Mouse (Mus musculus) embryonic facial prominence, embryonic 14.5 days (tissue): ENCODE results near the gene Leng8. TPM values are rescaled to one million over a fixed set of nuclear protein-coding genes. Genes with fewer than 3 reads are reported as not detected.
A peak's percentile ranks its signal among the peaks of the same experiment; 100 is the strongest.

Source experiments
- ATAC-seq: fragments of 200-750 bp; cut with Nextera tagmentation; 2 replicates; pipeline ENCODE4 v1.8.0; 2017; ENCODE audit warnings: low read depth, moderate number of reproducible peaks, moderate TSS enrichment
- DNase-seq: peaks from one replicate; pipeline ENCODE4 v3.0.0-alpha.2; 2015; ENCODE audit warnings: low spot score
- H3K27ac ChIP-seq: fragments of 300-500 bp; sonication (generic); replicated peaks from 2 replicates; pipeline ENCODE4 v1.5.1; 2014; ENCODE audit warnings: low read depth, mild to moderate bottlenecking, low read length, moderate library complexity
- H3K27me3 ChIP-seq: fragments of 300-500 bp; sonication (generic); replicated peaks from 2 replicates; pipeline ENCODE4 v1.6.1; 2014; ENCODE audit warnings: low read length; ENCODE audit not compliant: control insufficient read depth, insufficient read depth
- H3K36me3 ChIP-seq: fragments of 300-500 bp; sonication (generic); 2 replicates; pipeline ENCODE4 v1.6.1; 2014; ENCODE audit warnings: low read length, mixed read lengths; ENCODE audit not compliant: control insufficient read depth, insufficient read depth
- H3K4me1 ChIP-seq: fragments of 300-500 bp; sonication (generic); 2 replicates; pipeline ENCODE4 v1.6.1; 2014; ENCODE audit warnings: antibody characterized with exemption, low read length; ENCODE audit not compliant: control insufficient read depth, insufficient read depth
- H3K4me2 ChIP-seq: fragments of 300-500 bp; sonication (generic); 2 replicates; pipeline ENCODE4 v1.6.1; 2014; ENCODE audit warnings: low read depth, mild to moderate bottlenecking, low read length, moderate library complexity, mixed read lengths
- H3K4me3 ChIP-seq: fragments of 300-500 bp; sonication (generic); 2 replicates; pipeline ENCODE4 v1.5.1; 2014; ENCODE audit warnings: low read depth, mild to moderate bottlenecking, low read length
- H3K9ac ChIP-seq: fragments of 300-500 bp; sonication (generic); 2 replicates; pipeline ENCODE4 v1.6.1; 2014; ENCODE audit warnings: low read depth, mild to moderate bottlenecking, low read length, moderate library complexity, mixed read lengths
- H3K9me3 ChIP-seq: fragments of 300-500 bp; sonication (generic); 2 replicates; pipeline ENCODE4 v1.6.1; 2016; ENCODE audit warnings: low read length; ENCODE audit not compliant: control insufficient read depth
- WGBS: fragments of 180-500 bp; shearing (Covaris S2); extraction: QIAGEN DNeasy Blood & Tissue Kit; methylation state at CpG from one replicate; pipeline ENCODE4 v1.1.7; 2014; 5-methylcytosine and 5-hydroxymethylcytosine counted together
- polyA plus RNA-seq: library from polyadenylated mRNA; unstranded; fragments of >200 nt; fragmentation: Nextera tagmentation; extraction: Ambion mirVana; gene quantifications from 2 replicates; pipeline ENCODE4 v1.2.1, GENCODE M21; 2014

The Leng8 gene
- polyA plus RNA-seq, 1 experiment from 2014 or later, result 38.7 TPM

GRCm38 (mm10) chr7:4142796-4143445 is 6.1 kb downstream of the Leng8 start:
- no peak for ATAC-seq
- DNase-seq, result no peak
- WGBS, result 96% methylated on average over 10 of the region's 10 CpGs
- Histone ChIP-seq H3K36me3 (peaks cover 97% of the 10 kb centered on the region), H3K27ac (no peak overlapping the region), H3K27me3 (no peaks in the 10 kb centered on the region), H3K4me3 (no peak overlapping the region), H3K9me3 (no peaks in the 10 kb centered on the region), H3K4me2 (no peak overlapping the region), H3K4me1 (peaks cover 3% of the 10 kb centered on the region; the same call in 1 of the 2 replicates), H3K9ac (no peak overlapping the region)

- Histone ChIP-seq H3K4me3 (no peak overlapping the region), H3K4me1 (peaks cover 5% of the 10 kb centered on the region; the same call in 1 of the 2 replicates), H3K9ac (no peak overlapping the region), H3K9me3 (no peaks in the 10 kb centered on the region), H3K4me2 (no peak overlapping the region), H3K27ac (no peak overlapping the region), H3K27me3 (no peaks in the 10 kb centered on the region), H3K36me3 (peaks cover 98% of the 10 kb centered on the region)
- no peak for DNase-seq
- WGBS, result 98% methylated on average over 18 of the region's 19 CpGs
- no peak for ATAC-seq
Observed at GRCm38 (mm10) chr7:4143506-4143905, 6.7 kb downstream of the Leng8 start.

GRCm38 (mm10) chr7:4144046-4144445 is 7.2 kb downstream of the Leng8 start:
- no peaks in the 10 kb centered on the region for H3K9me3 ChIP-seq
- H3K36me3 ChIP-seq, result peaks cover 93% of the 10 kb centered on the region
- DNase-seq (no peak), ATAC-seq (no peak)
- no peak overlapping the region for H3K27ac ChIP-seq
- H3K4me1 ChIP-seq, result peaks cover 9% of the 10 kb centered on the region; the same call in 1 of the 2 replicates
- H3K4me2 ChIP-seq, result no peak overlapping the region
- no peak overlapping the region for H3K9ac ChIP-seq
- 95% methylated on average over 13 of the region's 13 CpGs for WGBS
- no peaks in the 10 kb centered on the region for H3K27me3 ChIP-seq
- H3K4me3 ChIP-seq, result no peak overlapping the region

- H3K4me1 ChIP-seq, result peaks cover 9% of the 10 kb centered on the region
- H3K27ac ChIP-seq, result no peak overlapping the region
- no peaks in the 10 kb centered on the region for H3K27me3 ChIP-seq
- ATAC-seq (no peak), DNase-seq (no peak)
- no peak overlapping the region for H3K9ac ChIP-seq
- peaks cover 84% of the 10 kb centered on the region for H3K36me3 ChIP-seq
- no peak overlapping the region for H3K4me3 ChIP-seq
- no peak overlapping the region for H3K4me2 ChIP-seq
- WGBS, result 96% methylated on average over 19 of the region's 20 CpGs
- H3K9me3 ChIP-seq, result no peaks in the 10 kb centered on the region
Observed at GRCm38 (mm10) chr7:4144766-4145551, 8.1 kb downstream of the Leng8 start.

- Histone ChIP-seq H3K27me3 (no peaks in the 10 kb centered on the region), H3K9ac (no peak overlapping the region), H3K4me2 (no peak overlapping the region), H3K27ac (no peak overlapping the region), H3K36me3 (peaks cover 77% of the 10 kb centered on the region), H3K4me3 (no peak overlapping the region), H3K4me1 (peaks cover 17% of the 10 kb centered on the region), H3K9me3 (no peaks in the 10 kb centered on the region)
- DNase-seq (no peak), ATAC-seq (no peak)
- 70% methylated on average over 6 of the region's 6 CpGs for WGBS
Observed at GRCm38 (mm10) chr7:4145552-4146190, 8.8 kb downstream of the Leng8 start.

- H3K4me3 ChIP-seq, result no peak overlapping the region
- H3K4me2 ChIP-seq, result no peak overlapping the region
- H3K36me3 ChIP-seq, result peaks cover 76% of the 10 kb centered on the region
- H3K27me3 ChIP-seq, result 0 out of 2 replicates have a peak, but pooled peaks cover 3% of the 10 kb centered on the region
- no peak for ATAC-seq
- no peak for DNase-seq
- no peak overlapping the region for H3K27ac ChIP-seq
- H3K4me1 ChIP-seq, result peaks cover 18% of the 10 kb centered on the region
- no peaks in the 10 kb centered on the region for H3K9me3 ChIP-seq
- 94% methylated on average over 22 of the region's 23 CpGs for WGBS
- no peak overlapping the region for H3K9ac ChIP-seq
Observed at GRCm38 (mm10) chr7:4146241-4147180, 9.7 kb downstream of the Leng8 start.

GRCm38 (mm10) chr7:4147371-4147770 is 10.5 kb downstream of the Leng8 start:
- peaks cover 68% of the 10 kb centered on the region for H3K36me3 ChIP-seq
- no peak overlapping the region for H3K4me3 ChIP-seq
- H3K27ac ChIP-seq, result no peak overlapping the region
- no peak overlapping the region for H3K4me2 ChIP-seq
- WGBS, result 86% methylated on average over 19 of the region's 20 CpGs
- ATAC-seq, result no peak
- H3K27me3 ChIP-seq, result 0 out of 2 replicates have a peak, but pooled peaks cover 3% of the 10 kb centered on the region
- peaks cover 18% of the 10 kb centered on the region for H3K4me1 ChIP-seq
- DNase-seq, result no peak
- no peak overlapping the region for H3K9ac ChIP-seq
- no peaks in the 10 kb centered on the region for H3K9me3 ChIP-seq

GRCm38 (mm10) chr7:4147836-4148235 is 11.0 kb downstream of the Leng8 start:
- 74% methylated on average over 4 of the region's 4 CpGs for WGBS
- peaks cover 63% of the 10 kb centered on the region for H3K36me3 ChIP-seq
- peak overlapping the region; percentile 95; the same call in 1 of the 2 replicates for H3K27ac ChIP-seq
- no peak for DNase-seq
- H3K4me2 ChIP-seq, result peak overlapping the region; percentile 91; the same call in 1 of the 2 replicates
- H3K9ac ChIP-seq, result no peak overlapping the region
- 0 out of 2 replicates have a peak, but pooled peaks cover 3% of the 10 kb centered on the region for H3K27me3 ChIP-seq
- no peaks in the 10 kb centered on the region for H3K9me3 ChIP-seq
- no peak for ATAC-seq
- H3K4me1 ChIP-seq, result peaks cover 18% of the 10 kb centered on the region
- H3K4me3 ChIP-seq, result no peak overlapping the region
